Mouse (Mus musculus): ENCODE measurements around the gene Ceacam16.

DNA sequence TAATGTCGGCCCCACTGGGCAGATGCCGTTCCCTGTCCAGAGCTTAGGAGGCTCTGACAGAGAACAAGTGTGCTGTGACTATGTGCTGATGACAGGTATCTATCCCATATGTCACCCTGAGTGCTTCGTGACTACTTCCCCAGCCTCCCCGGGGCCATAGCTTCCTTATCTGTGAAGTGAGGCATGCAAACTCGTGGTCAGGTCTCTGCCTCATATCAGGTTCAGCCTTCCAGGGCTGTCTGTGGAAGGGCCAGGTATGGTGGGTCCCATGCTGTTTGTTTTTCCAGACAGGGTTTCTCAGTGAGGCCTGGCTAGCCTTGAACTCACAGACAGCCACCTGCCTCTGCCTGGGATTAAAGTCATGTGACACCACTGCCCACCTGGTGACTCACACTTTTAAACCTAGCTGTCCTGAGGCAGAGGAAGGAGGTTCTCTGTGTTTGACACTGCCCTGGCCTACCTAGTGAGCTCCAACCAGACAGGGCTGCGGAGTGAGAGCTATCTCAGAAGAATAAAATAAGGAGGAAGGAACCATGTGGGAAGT lies 47.4 kb downstream of the Ceacam16 start:
- TF ChIP-seq CTCF (IDR thresholded peaks at IDR 0.05; ENCODE audit: low read depth) (no peak), EP300 (IDR thresholded peaks at IDR 0.05; ENCODE audit: low read depth) (no peak)
